Mouse (Mus musculus): Measurements from ENCODE around the gene Nr2c2ap.

- TF ChIP-seq CTCF (IDR thresholded peaks at IDR 0.05) (no peak), POLR2A (IDR thresholded peaks at IDR 0.05; ENCODE audit: insufficient read depth, low read depth, low read length) (no peak)
Observed at GRCm38 (mm10) chr8:70092786-70093185, 38.3 kb upstream of the Nr2c2ap start.
